Mouse (Mus musculus): ENCODE results near the gene Nphs2.
A peak's percentile ranks its signal among the peaks of the same experiment; 100 is the strongest.
"Not testable (repeated sequence)": the region's sequence is repeated elsewhere in the genome, so short reads cannot be mapped to it uniquely, and the experiment has no call there.

Nphs2 gene

GRCm38 (mm10) chr1:156310630-156311029 is at the start of gene Nphs2:
TSS of gene Nphs2 (plus strand) at chr1:156310727.
- DNase-seq (ENCODE audit: low spot score): no peak

DNA sequence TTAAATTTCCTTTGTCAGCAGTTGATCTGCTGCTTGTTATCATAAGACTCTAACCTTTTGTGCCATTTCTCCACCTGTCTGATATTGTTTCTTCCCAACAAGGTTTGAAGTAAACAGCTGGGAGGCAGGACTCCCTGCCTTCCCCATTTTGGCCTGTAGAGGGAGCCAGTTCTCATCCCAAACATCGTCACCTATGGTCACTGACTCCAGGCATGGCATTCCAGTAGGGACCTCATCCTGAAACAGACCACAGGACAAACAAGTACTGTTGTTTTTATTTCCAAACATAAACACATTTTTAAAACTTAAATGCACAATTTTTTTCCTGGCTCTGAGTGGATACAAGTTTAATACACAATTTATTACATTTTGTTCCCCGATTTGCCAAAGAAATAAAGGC is 47.2 kb upstream of the Nphs2 start:
- peak; percentile 68 for DNase-seq (ENCODE audit: low spot score)

GRCm38 (mm10) chr1:156263946-156264345 is 46.6 kb upstream of the Nphs2 start:
- DNase-seq (ENCODE audit: low spot score): no peak

DNA sequence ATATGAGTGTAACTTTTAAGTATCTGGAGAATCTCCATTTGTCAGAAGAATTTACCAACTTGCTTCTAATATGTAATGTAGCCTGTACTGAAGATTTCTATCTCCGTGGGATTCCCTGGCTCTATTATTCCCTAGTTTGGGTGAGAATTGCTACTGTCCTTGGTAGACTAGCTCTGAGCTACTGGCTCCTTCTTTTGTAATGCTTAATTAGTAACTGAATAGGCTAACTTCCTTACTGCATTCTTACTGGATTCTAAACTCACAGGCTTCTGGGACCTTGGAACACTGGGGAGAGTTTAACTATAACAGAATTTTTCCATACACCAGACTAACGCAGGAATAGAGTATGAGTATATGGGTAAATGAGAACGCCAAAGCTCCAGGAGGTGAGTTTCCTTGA is 42.0 kb upstream of the Nphs2 start:
- not testable (repeated sequence) for DNase-seq (ENCODE audit: low spot score)

- DNase-seq (ENCODE audit: low spot score): no peak
These were observed 40.1 kb upstream of the Nphs2 start for GRCm38 (mm10) chr1:156270471-156270870.

DNA sequence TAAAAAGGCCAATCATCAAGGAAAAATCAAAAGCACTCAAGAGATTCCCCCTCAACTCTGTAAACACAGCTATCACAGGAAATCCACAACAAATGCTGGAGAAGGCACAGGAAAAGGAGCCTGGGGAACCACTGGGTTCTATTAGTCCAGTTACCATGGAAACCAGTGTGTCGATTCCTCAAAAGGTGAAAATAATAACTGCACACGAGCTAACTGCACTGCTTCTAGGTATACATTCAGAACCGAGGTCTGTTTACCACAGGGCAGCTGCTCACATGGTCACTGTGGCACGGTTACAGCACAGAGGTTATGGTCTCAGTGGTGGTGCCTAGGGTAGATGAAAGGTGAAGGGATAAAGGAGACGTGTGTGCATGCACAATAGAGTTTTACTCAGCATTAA is 38.9 kb upstream of the Nphs2 start:
- no peak for DNase-seq (ENCODE audit: low spot score)

GRCm38 (mm10) chr1:156273647-156274046 is 36.9 kb upstream of the Nphs2 start:
- no peak for DNase-seq (ENCODE audit: low spot score)

- DNase-seq (ENCODE audit: low spot score): no peak
These were observed 30.4 kb upstream of the Nphs2 start for GRCm38 (mm10) chr1:156280131-156280530.

DNA sequence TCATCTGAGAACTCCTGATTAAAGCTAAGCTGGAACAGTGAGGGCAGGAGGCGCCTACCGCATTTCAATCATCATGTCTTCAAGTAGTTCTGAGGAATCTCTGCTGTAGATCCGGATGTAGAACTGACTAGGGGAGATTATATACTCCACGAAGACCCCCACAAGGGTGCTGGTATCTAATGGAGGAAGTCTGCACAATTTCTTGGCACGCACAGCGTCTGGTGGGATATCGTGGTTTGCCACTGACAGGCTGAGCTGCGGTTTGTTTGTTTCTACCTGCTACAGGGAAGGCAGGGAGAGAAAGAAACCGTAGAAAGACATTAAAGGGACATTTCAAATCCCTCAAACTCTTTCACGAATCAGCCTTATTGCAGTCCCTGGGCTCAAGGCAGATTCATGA is 26.3 kb upstream of the Nphs2 start:
- DNase-seq (ENCODE audit: low spot score): no peak

DNA sequence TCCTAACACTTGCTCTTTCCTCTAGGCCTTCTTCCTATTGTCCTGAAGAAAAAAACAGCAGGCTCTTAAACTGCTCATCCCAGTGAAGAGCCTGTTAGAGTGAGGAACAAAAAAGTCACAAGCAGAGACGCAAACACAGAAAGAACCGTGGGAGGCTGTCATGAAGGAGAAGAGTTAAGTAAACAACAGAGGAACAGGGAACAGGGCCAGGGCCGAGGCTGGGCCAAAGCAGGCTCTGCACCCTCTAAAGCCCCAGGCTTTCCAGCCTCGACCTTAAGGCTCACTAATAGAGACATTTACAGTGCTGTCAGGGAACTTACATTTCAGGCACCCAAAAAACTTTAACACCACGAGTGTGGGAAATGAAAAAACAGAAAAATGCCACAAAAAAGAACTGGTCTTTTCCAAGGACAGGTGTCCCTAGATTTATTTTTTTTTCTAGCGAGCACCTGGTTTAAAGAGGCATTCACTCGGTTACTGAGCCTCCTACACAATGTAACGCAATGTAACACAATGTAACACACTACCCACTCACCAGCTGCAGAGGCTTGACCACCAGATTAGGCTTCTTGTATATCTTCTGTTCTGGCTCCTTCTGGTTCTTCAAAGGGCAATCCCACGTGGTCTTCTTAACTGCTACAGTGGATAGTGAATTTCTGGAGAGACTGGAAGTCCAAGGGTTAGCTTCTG is 25.5 kb upstream of the Nphs2 start:
- peak; percentile 43 for DNase-seq (ENCODE audit: low spot score)

GRCm38 (mm10) chr1:156285541-156285896 is 25.0 kb upstream of the Nphs2 start:
- DNase-seq (ENCODE audit: low spot score): no peak

GRCm38 (mm10) chr1:156288556-156289221 is 21.8 kb upstream of the Nphs2 start:
- no peak for DNase-seq (ENCODE audit: low spot score)

- not testable (repeated sequence) for DNase-seq (ENCODE audit: low spot score)
These were observed 21.3 kb upstream of the Nphs2 start for GRCm38 (mm10) chr1:156289222-156289587.

GRCm38 (mm10) chr1:156290016-156290415 is 20.5 kb upstream of the Nphs2 start:
- no peak for DNase-seq (ENCODE audit: low spot score)

DNA sequence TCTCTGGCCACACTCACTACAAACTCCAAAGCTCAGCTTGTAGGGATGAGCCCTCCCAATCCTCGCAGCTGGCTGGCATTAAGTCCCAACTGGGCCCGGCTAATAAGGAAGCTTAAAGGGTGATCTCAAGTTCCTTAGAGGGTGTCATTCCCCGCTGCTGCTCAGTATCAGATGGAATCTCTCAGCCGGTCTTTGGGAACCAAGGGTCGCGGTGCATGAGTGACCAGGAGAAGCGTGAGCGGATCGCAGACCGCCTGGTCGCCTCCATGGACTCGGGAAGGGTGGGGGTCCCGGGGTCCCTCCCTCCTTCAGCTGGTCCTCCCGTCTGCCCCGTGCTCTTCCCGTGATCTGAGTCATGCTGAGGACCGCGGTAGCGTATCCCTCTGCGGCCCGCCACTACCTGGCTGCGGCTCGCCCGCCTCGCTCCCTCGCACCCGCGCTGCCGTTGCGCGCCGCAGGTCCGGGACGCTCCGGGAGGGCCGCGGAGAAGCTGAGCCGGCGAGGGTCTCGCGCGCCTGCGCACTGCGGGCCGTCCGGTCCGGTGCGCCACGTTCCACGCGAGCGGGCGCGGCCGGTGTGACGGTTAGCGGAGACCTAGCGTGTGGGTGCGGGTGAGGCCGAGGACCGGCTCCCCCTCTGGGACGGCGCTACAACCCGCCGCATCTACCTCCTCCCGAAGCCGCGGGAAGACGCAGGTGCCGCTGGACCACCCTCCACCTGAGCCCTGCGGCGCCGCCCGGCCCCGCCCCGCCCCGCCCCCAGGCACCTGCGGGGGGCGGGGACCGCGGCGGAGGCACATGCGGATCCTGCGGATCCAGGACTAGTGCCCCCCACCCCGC is 7.4 kb upstream of the Nphs2 start, which contains the start of gene Tdrd5:
Gene Tdrd5 (minus strand): TSS at position 754 of the 839 bp plus-strand sequence.
- DNase-seq (ENCODE audit: low spot score): peak; percentile 33

- no peak for DNase-seq (ENCODE audit: low spot score)
These were observed 1.9 kb upstream of the Nphs2 start for GRCm38 (mm10) chr1:156308595-156308994.

- no peak for DNase-seq (ENCODE audit: low spot score)
These were observed 12.6 kb downstream of the Nphs2 start for GRCm38 (mm10) chr1:156323126-156323525.

DNA sequence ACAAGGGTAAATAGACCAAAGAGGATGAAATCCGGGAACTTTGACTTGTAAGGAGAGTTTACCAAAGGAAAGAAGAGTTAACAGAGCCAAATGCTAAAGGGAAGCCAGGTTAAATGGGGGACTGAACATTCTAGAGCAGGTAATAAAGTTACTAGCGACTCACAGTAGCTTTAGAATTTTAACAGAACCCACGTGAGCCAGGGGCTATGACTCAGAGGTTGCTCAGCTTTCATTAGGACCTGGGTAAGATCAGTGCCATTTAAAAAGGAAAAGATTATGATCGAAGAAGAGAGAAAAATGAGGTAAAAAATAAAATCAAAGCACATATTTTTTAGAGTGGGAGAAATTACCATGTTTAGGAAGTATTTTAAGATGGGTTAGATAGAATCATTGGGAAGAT is 30.3 kb downstream of the Nphs2 start:
- no peak for DNase-seq (ENCODE audit: low spot score)

DNA sequence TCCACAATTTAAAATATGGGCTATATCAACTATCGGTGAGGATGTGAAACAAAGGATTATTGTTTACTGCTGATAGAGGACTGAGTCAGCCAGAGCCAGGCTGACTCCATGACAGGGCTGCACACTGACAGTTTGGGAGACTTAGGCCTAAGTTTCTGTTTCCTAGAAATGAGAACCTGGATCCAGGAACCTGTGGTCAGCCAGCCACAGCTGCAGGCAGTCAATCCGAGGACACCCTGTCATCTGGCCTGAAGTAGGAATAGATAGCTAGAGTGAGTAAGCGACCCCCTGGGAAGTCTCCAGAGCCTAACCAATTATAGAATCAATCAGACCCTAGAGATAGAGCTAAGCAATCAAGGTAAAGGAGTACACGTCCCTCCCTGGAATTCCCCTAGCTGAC is 33.9 kb downstream of the Nphs2 start:
- DNase-seq (ENCODE audit: low spot score): no peak

DNA sequence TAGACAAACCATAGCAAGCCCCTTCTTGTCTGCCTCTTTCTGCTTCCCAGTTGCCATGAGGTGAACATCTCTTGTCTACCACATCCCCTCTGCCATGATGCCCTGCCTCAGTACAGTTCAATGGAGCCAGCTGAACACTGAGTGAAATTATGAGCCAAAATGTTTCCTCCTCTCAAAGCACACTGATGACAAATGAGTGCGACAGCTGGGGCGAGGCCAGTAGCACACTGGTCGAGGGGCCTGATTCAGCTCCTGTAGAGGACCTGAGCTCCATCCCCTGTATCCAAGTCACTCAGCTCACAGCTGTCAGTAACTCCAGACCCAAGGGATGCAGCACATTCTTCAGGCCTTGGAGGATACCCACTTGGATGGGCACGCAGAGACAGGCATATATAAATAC is 35.1 kb downstream of the Nphs2 start:
- no peak for DNase-seq (ENCODE audit: low spot score)

GRCm38 (mm10) chr1:156349031-156349430 is 38.5 kb downstream of the Nphs2 start:
- no peak for DNase-seq (ENCODE audit: low spot score)

- DNase-seq (ENCODE audit: low spot score): no peak
These were observed 39.9 kb downstream of the Nphs2 start for GRCm38 (mm10) chr1:156350441-156350840.

GRCm38 (mm10) chr1:156352466-156352865 is 41.9 kb downstream of the Nphs2 start:
- no peak for DNase-seq (ENCODE audit: low spot score)

Data from layer of hippocampus, adult 11-12 months (tissue).